Mouse (Mus musculus): ENCODE data around the gene Rpl38.

Gene Rpl38

DNA sequence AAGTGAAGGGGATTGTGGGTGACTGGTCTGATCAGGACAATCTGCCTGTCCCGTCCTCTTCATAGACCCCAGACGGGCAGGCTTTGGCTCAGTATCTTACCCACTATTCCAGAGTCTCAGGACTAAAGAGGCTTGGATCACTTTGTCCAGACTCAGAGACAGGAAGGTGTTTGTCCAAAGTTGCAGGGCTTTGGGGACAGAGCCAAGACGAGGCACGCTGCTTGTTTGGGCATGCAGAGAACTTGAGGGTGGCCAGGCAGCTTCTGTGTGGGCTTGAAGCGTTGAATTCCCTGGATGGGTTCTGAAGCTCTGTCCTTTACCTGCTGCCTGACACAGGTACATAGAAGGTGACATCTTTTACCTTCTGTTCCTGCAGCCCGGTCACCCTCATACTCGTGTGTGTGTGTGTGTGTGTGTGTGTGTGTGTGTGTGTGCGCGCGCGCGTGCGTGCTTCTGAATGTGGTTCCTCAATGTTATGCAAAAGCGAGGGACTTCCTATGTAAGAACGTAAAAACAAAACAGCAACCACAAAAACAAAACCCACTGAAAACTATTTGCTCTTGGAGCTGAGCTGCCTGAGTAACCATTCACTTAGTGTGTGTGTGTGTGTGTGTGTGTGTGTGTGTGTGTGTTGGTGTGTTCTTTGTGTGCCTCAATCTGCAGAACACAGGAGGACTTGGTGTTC is 34.1 kb downstream of the Rpl38 start:
- DNase-seq (ENCODE audit: inconsistent age in 2 of 2, low spot score in 1 of 2) = no peak

GRCm38 (mm10) chr11:114702996-114703361 is 34.7 kb downstream of the Rpl38 start:
- DNase-seq (ENCODE audit: inconsistent age in 2 of 2, low spot score in 1 of 2) = no peak

DNA sequence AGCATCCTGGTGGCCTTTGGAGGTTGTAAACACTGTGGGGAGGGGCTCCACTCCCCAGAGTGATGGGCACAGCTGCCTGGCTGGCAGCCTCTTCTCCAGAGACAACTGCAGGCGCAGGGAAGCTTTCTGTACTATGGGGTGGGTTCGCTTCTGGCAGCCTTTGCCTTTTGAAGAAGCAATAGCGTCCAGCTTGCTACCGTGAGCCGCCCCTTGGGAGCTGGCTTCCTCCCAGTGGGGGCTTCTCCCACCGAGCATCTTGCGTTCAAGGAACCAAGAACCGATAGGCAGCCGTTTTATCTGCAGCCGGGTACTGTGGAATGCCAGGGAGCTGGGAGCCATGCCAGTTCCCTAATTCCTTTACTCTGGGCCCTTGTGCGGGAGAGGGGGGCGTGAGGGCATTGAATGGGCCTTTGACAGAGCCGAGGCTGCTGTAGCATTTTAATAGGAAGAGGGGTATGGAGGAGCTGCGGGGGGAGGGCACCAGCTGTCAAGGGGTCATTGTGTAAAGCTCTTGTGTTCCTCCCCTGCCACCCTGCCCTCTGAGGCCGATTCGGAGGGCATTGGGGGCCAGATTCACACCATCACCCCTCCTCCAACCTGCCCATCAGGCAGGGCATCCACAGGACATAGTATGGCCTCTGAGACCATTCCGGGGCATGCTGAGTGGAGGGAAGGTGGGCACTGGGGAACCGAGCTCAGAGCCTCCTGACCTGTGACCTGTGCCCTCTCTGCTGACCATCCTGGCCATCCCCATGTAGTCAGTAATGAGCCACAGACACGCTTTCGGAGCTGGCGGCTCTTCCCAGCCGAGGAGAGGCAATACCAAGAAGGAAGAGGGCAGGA is 36.0 kb downstream of the Rpl38 start:
- no peak for DNase-seq (ENCODE audit: inconsistent age in 2 of 2, low spot score in 1 of 2)

DNA sequence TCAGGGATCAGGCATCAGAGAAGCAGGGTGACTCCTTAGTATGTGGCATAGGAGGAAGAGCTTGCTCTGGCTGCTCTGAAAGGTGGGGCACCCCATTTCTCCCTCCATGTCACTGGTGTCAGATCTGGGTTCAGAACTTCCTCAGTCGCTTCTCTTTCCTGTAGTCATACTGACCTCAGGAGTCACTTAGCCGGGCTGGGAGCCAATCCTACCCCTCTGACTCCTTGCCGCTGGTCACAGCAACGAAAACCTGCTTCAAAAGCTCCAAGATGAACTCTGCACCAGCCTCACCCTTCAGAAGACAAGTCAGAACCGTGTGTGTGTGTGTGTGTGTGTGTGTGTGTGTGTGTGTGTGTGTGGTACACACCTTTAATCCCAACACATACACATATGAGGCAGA is 38.0 kb downstream of the Rpl38 start:
- DNase-seq (ENCODE audit: inconsistent age in 2 of 2, low spot score in 1 of 2) = peak in 1 of 2 experiments; percentile 50

DNA sequence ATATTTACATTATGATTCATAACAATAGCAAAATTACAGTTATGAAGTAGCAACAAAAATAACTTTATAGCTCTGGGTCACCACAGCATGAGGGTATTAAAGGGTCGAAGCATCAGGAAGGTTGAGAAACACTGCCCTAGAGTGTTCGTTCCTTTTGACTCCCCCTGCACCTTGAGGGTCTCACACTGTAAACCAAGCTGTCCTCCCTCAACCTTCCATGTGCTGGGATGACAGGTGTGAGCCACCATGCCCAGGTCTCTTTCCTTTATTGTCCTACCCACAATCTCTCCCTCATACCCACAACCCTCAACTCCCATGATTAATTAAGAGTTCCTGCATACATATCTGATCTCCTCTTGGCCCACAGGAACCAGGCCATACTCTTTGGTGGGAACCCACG is 43.1 kb downstream of the Rpl38 start:
- DNase-seq (ENCODE audit: inconsistent age in 2 of 2, low spot score in 1 of 2) = no peak

GRCm38 (mm10) chr11:114711861-114712260 is 43.5 kb downstream of the Rpl38 start:
- peak; percentile 61 to 91 for DNase-seq (ENCODE audit: inconsistent age in 2 of 2, low spot score in 1 of 2)

DNA sequence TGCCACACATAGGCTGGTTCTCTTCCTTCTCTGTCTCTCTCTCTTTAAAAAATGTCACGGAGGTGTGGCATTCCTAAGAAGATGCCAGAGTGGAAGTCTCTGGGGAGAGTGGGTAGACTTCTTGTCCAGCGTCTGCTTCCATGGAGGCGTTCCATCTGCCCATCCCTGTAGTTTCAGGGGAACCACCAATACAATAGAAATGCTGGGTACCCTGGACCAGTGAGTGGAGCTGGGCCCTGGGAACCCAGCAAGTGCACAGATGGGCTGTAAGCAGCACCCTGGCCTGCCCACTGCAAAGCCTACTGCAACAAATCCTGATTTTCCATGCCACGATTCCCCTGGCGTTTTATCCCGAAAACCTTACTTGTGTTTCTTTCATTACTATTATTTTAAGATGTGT is 46.2 kb downstream of the Rpl38 start:
- no peak for DNase-seq (ENCODE audit: inconsistent age in 2 of 2, low spot score in 1 of 2)

- no peak for DNase-seq (ENCODE audit: inconsistent age in 2 of 2, low spot score in 1 of 2)
These were observed 47.2 kb downstream of the Rpl38 start for GRCm38 (mm10) chr11:114715531-114715930.

GRCm38 (mm10) chr11:114720535-114720934 is 52.2 kb downstream of the Rpl38 start:
- no peak for DNase-seq (ENCODE audit: inconsistent age in 2 of 2, low spot score in 1 of 2)
